Mouse (Mus musculus) heart, adult 8-10 months (tissue): ENCODE measurements around the gene Ms4a6c. TPM values are rescaled to one million over a fixed set of nuclear protein-coding genes. Genes with fewer than 3 reads are reported as not detected.
"Not testable (repeated sequence)": the region's sequence is repeated elsewhere in the genome, so short reads cannot be mapped to it uniquely, and the experiment has no call there.

ENCODE experiments used
- DNase-seq: peaks from one replicate; pipeline ENCODE4 v3.0.0; 2022; ENCODE audit warnings: low spot score
- total RNA-seq, 4 experiments: library from RNA; stranded (reverse); gene quantifications; 2 replicates each; pipeline ENCODE4 v1.2.4; 2022

Gene Ms4a6c
- total RNA-seq, 4 experiments from 2014 or later, result 3.7 to 4.7 (median 4.1) TPM

GRCm38 (mm10) chr19:11501326-11501725 is 32.2 kb downstream of the Ms4a6c start:
- no peak for DNase-seq

DNA sequence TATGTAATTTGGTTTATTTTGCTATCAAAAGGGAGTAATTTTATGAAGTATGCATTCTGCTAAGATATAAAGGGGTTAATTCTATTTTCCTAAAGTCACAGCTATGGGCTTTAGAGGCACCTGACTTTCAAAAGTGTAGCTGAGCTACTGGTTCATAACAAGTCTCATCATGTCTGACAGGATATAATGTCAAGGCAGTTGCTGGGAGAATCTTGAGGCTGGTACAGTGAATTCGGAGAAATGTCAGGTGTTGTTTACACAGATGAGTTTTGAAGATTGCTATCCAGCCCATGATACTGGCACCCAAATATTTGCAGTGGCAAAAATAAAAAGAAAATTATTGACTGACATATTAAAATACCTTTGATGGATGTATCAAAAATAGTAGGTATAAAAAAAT is 35.7 kb downstream of the Ms4a6c start:
- DNase-seq, result no peak

- DNase-seq, result peak; percentile 28
Observed at GRCm38 (mm10) chr19:11513458-11513857, 44.3 kb downstream of the Ms4a6c start.

GRCm38 (mm10) chr19:11516246-11516645 is 47.1 kb downstream of the Ms4a6c start, which contains the start of gene Ms4a6b:
Gene Ms4a6b (plus strand): TSS chr19:11516512.
- DNase-seq, result no peak

DNA sequence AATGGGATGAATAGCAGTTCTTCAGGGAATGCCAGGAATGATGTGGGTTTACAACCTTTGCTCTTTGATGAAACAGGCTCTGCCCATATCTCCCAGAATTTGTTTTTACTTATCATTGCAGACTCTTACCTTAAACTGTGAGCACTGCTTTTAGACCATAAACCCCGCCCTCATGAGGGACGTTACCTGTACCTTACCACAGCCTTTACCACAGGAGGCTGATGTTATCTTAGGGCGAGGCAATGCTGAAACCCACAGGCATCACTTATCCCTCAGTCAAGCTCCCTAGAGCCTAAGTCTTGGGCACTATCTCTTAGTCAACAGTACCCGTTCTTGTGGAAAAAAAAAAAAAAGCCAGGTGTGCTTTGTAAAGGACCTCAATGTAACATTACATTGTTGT is 47.7 kb downstream of the Ms4a6c start:
- no peak for DNase-seq

DNA sequence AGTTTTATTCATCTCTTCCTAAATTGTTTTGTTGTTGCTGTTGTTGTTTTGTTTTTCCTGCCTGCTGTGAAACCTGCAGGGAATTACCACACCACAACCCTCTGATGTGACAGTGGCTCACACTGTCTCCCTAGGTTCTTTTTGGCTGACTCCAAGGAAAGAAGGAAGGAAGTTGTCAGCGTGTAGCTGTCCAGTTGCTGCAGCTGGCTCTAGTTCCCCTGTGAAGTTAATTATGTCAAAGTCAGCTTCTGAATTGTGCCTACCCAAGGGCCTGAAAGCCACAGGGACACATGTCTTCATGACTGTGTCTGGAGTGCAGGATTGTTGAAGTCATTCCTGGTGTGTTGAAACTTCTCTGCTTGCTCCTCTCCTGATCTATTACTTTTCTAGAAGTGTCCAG is 48.2 kb downstream of the Ms4a6c start:
- DNase-seq, result peak; percentile 55

GRCm38 (mm10) chr19:11518356-11518755 is 49.2 kb downstream of the Ms4a6c start:
- DNase-seq, result not testable (repeated sequence)

DNA sequence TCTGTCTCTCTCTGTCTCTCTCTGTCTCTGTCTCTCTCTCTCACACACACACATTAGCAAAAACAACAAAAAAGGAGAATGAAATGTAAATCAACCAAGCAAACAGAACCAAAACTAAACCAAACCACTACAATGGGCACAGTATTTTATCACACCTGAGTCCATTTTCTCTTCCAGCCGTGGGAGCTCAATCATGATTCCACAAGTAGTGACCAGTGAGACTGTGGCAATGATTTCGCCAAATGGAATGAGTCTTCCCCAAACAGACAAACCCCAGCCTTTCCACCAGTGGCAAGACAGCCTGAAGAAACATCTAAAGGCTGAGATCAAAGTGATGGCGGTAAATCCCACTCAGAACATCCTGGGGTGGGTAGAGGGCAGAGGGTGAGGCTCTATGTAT is 51.0 kb downstream of the Ms4a6c start:
- no peak for DNase-seq

Other genes starting within 250 kb of the Ms4a6c start
- gene Ms4a12, start 236.9 kb upstream of the Ms4a6c start, total RNA-seq, result not detected
- gene Ms4a1, start 203.1 kb upstream of the Ms4a6c start, total RNA-seq, result under 1 TPM; 0.33 to 0.78 (median 0.34) TPM
- not detected for gene Ms4a5, start 185.5 kb upstream of the Ms4a6c start, total RNA-seq
- under 1 TPM in 3 of 4 experiments, not detected in 1; 0.12 to 0.20 (median 0.13) TPM for gene Ms4a14, start 154.9 kb upstream of the Ms4a6c start, total RNA-seq
- gene Ms4a7, start 133.2 kb upstream of the Ms4a6c start, total RNA-seq, result 1 to 10 TPM in 2 of 4 experiments, under 1 TPM in 2; 0.59 to 1.9 (median 1.2) TPM
- gene Ms4a4a, start 93.8 kb upstream of the Ms4a6c start, total RNA-seq, result 1 to 10 TPM; 1.5 to 5.5 (median 2.8) TPM
- gene Ms4a4c, start 64.6 kb upstream of the Ms4a6c start, total RNA-seq, result under 1 TPM in 1 of 4 experiments, not detected in 3; 0.34 TPM
- under 1 TPM; 0.19 to 0.79 (median 0.37) TPM for gene Ms4a4b, start 25.8 kb upstream of the Ms4a6c start, total RNA-seq
- gene Gm8369, start 16.6 kb downstream of the Ms4a6c start, total RNA-seq, result under 1 TPM in 2 of 4 experiments, not detected in 2; 0.40 to 0.57 TPM
- 1 to 10 TPM; 2.4 to 5.9 (median 3.6) TPM for gene Ms4a6b, start 47.1 kb downstream of the Ms4a6c start, total RNA-seq
- 1 to 10 TPM; 4.9 to 6.9 (median 6.7) TPM for gene Ms4a4d, start 67.4 kb downstream of the Ms4a6c start, total RNA-seq
- 1 to 10 TPM; 2.1 to 3.5 (median 3.0) TPM for gene Ms4a6d, start 135.5 kb downstream of the Ms4a6c start, total RNA-seq
- not detected for gene Ms4a2, start 154.4 kb downstream of the Ms4a6c start, total RNA-seq
- not detected for gene Ms4a3, start 171.5 kb downstream of the Ms4a6c start, total RNA-seq
- gene Oosp2, start 191.2 kb downstream of the Ms4a6c start, total RNA-seq, result not detected
- not detected for gene Oosp1, start 221.8 kb downstream of the Ms4a6c start, total RNA-seq
- not detected for gene Oosp3, start 227.7 kb downstream of the Ms4a6c start, total RNA-seq